Mouse (Mus musculus) layer of hippocampus, postnatal 36 days (tissue): ENCODE data around the gene Cped1. TPM values are rescaled to one million over a fixed set of nuclear protein-coding genes. Genes with fewer than 3 reads are reported as not detected.
"Not testable (repeated sequence)": the region's sequence is repeated elsewhere in the genome, so short reads cannot be mapped to it uniquely, and the experiment has no call there.

Experiments used
- DNase-seq, 2 experiments: peaks; one replicate each; pipeline ENCODE4 v3.0.0; 2022
- total RNA-seq, 2 experiments: library from RNA; stranded (reverse); gene quantifications; 2 replicates each; pipeline ENCODE4 v1.2.3; 2021

The Cped1 gene
- total RNA-seq, 2 experiments from 2014 or later: 1.7 to 2.1 TPM

DNA sequence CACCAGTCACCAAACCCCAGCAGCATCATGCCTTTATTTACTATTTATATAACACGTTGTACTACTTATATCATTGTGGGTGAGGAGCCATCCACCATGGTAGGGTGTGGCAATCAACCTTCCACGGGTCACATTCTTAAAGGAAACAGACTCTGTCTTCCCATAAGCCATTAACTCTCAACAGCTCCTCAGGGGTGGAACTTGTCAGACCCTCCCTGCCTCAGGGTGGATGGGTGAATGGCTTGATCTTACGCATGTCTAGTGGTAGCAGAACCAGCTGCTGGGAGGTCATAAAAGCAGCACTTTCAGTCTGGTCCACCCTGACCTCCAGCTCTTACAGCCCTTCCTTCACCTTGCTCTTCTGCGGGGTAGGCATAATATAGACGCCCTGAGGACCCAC is 100.3 kb downstream of the Cped1 start:
- DNase-seq: no peak

DNA sequence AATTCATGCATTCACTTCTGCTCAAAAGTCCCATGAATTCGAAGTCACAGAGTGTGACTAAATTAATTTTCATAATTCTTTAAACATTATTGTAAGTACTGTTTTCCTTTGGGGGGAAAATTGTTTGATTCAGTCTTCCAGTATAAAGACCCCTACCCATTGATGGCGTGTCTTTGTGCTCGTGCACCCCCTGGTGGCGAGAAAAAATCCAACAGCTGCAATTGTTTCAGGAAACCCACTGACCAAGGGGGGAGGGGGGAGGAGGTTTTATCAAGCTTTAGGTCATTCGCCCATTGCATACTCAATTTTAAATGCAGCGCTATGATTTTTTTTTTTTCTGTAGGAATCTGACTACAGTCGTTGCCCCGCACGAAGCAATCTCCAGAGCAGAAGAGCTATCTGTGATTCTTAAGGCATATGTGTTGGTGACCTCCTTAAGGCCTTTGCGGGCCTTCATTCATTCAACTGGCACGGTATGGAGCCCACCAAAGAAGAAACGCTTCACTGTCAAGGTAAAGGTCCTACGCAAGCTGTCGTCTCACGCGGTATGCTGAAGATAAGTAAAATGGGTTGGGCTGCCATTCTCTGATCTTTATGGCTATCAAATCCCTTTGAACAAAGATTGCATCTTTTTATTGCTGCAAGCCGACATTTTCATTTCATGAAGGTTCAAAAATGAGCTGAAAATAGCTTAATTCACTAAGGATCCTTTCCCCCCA is 102.8 kb downstream of the Cped1 start:
- DNase-seq: no peak

DNA sequence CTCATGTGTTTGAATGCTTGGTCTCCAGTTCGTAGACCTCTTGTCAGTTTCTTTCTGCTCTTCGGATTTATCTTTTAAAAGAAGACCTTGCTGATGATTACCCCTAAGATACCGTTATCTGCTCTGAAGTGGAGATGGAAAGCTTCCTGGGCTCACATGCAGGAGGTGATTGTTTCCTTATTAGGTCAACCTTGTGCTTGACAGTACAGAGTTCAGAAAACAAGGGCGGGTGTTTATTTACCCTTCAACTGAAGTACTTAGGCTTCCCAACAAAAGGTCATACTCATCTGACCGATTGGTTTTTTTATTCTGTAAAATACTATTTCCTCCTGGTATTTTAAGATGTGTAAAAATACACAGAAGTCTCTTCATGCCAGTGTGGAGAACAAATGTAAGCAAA is 106.1 kb downstream of the Cped1 start:
- no peak for DNase-seq

GRCm38 (mm10) chr6:22093792-22094191 is 108.1 kb downstream of the Cped1 start:
- no peak for DNase-seq

DNA sequence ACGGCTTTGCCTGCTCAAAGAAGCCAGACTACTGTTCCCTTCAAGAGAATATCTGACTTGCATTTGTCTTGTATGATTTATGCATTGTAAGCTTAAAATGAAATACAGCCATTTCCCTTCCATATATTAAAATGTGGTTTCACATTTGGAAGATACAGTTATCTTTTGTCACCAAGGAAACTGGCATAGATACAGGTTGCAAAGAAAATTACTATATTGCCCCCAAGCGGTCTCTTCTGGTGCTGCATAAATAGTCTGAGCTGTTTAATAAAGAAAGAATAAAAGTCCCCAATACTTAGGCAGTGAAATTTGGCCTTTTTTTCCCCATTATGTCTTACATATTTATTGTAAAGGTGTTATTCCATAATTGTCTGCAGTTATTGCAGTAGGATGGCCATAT is 112.0 kb downstream of the Cped1 start:
- DNase-seq: peak in 1 of 2 experiments; percentile 26

GRCm38 (mm10) chr6:22099832-22100231 is 114.1 kb downstream of the Cped1 start:
- DNase-seq: no peak

- no peak for DNase-seq
Observed at GRCm38 (mm10) chr6:22101939-22102338, 116.2 kb downstream of the Cped1 start.

GRCm38 (mm10) chr6:22102752-22103151 is 117.0 kb downstream of the Cped1 start:
- no peak for DNase-seq

GRCm38 (mm10) chr6:22103713-22104112 is 118.0 kb downstream of the Cped1 start:
- DNase-seq: no peak

DNA sequence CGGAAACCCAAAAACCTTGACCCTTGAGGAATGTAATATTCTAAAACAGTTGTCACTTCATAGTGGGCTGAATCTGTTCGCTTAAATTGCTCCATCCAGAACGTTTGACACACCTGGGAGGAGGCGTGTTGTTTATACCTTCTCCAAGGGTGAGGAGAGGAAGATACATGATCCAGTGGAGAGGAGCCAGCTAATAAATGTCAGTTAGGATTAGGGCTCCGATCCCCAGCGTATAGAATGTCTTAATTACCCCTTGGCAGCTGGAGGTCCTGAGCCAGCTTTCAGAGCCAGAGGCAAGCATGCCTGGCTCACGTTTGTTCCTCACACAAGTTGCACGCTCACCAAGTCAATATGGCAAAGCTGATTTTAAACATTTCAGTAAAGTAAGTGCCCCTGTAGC is 118.5 kb downstream of the Cped1 start:
- no peak for DNase-seq

- no peak for DNase-seq
Observed at GRCm38 (mm10) chr6:22114079-22114478, 128.4 kb downstream of the Cped1 start.

GRCm38 (mm10) chr6:22116679-22117078 is 131.0 kb downstream of the Cped1 start:
- no peak for DNase-seq

GRCm38 (mm10) chr6:22122080-22122479 is 136.4 kb downstream of the Cped1 start:
- DNase-seq: peak; percentile 14 to 21

GRCm38 (mm10) chr6:22122693-22123092 is 137.0 kb downstream of the Cped1 start:
- DNase-seq: no peak

DNA sequence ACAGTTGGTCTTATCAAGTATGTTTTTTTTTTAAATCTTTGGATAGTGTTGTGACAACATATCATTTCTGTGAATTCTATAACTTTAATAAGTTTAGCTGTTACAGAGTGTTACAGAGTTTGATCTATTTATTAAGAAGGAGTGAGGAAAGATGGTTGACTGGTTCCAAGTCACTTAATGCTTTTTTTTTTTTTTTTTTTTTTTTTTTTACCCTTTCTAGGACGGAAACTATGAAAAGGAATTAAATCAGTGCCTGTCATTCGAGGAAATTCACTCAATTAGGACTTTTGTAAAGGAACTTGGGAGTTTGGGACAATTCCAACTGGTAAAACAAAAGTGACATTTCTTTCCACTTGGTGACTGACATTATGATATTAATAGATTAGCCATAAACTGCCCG is 137.6 kb downstream of the Cped1 start:
- no peak for DNase-seq

DNA sequence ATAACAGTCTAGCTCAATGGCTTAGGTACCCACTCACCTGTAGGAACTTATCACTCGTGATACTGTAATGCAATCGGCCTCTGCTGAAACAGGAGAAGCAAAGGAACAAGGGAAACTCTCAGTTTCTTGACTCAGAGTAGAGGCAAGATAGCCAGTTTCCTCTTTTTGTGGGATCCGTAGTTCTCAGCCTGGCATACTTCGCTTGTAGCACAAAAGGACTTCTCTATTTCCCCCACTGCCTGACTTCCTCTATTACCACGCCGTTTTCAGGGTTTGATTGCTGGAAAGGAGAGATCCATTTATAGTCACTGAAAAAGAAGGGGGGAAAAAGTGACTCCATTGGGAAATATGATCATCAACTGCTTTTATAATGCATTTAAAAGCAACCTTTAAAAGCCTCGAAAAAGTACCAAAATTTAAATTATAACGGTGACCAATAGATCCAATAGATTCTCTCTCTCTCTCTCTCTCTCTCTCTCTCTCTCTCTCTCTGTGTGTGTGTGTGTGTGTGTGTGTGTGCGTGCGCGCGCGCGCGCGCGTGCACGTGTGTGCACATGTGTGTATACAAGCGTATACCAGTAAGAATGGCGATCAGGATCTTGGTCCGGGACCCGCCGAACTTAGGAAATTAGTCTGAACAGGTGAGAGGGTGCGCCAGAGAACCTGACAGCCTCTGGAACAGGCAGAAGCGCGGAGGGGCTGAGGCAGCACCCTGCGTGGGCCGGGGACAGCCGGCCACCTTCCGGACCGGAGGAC is 139.0 kb downstream of the Cped1 start:
- DNase-seq: not testable (repeated sequence)

DNA sequence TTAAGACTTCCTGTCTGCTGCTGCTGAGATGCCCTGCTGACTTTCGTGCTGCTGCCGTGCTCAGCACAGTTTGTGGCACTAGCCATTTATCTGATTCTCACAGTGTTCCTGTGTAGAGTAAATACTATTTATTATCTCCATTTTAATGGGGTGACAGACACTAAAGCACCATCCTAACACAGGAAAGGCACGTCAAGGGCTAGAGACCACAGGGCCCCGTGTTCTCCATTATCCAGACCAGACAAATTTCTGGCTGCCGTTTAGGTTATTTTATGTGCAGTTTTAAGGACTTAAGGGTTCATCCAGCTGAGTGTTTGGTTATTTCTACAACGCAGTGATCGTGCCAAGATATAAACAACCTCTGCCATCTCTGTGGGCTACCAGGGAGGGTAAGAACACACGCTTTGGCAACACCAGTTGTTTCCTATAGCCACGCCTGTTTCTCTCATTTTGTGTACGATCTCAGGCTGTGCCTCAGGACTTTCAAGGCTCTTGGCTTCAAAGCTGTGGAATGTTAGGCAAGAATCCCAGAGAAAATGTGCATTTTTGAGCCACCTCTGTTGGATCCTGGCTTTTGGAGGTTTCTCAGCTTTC is 149.4 kb downstream of the Cped1 start:
- DNase-seq: no peak

- DNase-seq: no peak
Observed at GRCm38 (mm10) chr6:22136805-22137204, 151.1 kb downstream of the Cped1 start.

DNA sequence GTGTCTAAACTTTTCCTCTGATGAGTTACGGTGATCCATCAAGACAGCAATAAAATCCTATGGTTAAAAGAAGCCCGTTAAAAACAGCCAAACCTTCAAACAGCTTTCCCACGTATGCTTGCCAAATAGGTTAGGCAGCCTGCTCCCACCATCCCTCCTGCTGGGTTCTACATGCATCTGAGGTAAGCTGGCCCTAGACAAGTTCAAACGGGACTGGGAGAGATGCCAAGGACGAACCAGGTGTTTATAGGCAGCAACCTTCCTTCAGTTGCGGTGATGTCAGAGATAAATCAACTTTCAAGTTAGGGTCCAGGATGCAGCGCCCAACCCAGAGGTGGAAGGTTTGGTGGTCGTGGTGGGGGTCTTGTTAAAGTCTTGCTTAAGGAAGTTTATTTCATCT is 155.1 kb downstream of the Cped1 start:
- DNase-seq: no peak

DNA sequence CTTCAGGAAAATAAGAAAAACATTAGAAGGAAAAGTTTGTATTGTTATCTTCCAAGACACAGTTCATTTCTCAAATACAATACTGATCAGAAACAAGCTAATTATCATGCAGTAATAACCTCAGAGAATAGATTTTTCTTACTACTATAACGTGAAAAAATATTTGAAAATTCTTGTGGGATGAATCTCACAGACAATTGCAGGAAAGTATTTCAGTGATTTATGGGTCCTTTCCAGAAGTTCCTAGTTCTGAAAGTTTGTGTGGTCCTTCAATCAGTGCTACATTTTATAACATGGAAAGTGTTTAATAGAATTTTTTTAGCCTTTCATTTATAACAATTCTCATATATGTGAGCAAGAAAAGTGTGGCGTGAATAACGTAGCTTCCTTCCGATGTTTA is 161.5 kb downstream of the Cped1 start:
- no peak for DNase-seq

DNA sequence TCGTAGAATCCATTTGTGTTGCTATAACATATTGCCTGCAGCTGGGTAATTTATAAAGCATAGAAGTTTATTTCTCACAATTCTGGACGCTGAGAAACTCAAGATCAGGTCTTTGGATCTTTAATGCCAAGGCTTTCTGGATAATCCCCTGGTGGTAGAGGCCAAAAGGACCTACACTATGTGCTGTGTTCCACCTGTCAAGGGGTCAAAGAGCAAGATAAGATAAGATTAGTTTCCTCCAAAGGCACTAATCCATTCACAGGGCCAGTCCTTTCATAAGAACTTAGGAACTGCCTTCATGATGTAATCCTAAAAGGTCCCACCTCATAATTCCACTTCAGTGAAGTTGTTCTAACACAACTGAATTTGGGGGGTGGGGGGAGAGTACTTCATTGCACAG is 162.8 kb downstream of the Cped1 start:
- no peak for DNase-seq

DNA sequence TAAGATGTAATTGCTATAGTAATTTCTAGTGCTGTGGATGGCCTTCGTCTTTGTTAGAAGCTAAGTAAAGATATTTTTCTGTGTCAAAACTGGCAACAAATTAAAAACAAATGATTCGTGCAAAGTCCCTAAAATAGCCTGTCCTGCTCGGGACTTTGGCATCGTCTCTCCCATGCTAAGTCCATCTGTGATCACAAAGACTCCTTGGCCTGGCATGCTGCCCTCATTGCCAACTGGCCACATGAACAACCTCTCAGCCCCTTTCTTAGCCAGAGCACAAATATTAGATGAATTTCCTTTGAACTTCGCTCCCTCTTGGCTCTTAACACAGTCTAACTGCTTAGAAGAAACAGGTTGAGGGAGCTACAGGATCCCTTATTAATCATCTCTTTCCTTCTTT is 171.7 kb downstream of the Cped1 start:
- DNase-seq: no peak

DNA sequence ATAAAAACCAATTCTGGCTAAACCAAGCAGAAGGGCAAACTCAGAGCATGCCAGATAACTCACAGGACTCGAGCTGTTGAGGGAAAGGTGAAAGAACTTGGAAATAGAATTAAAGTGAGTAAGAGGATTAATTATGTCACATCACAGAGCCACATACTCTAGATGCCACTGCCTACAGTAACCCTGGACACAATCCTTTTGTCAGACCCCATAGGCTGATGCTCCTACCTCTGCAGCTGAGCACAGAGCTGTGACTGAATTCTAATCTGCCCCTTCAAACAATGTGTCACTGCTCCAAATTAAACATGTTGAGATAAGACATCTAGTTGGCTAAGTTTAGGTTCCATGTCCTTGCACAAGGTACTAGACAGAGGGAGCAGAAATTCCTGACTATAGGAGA is 176.2 kb downstream of the Cped1 start:
- DNase-seq: no peak

DNA sequence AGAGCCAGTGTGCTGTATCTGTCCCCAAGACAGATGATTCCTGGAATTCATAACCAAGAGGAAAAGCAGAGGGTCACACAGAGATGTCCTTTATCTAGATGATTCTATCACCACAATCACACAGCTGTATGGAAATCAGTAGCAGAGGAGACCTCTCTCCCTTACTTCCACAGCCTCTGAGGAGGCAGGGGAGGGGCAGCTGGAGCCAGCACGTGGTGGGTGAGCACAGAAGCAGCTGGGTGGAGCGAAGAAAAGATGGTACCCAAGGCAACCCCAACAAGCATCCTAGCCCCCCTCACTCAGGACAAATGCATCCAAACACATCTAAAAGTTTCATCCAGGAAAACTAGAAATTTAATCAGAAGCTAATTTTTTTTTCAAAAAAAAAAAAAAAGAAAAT is 182.7 kb downstream of the Cped1 start:
- no peak for DNase-seq
